Mouse (Mus musculus) liver, embryonic 11.5 days (tissue): Measurements from ENCODE around the gene Macc1. TPM values are rescaled to one million over a fixed set of nuclear protein-coding genes. Genes with fewer than 3 reads are reported as not detected.

ENCODE experiments used
- ATAC-seq: fragments of 200-750 bp; cut with Nextera tagmentation; replicated peaks from 2 replicates; pipeline ENCODE4 v1.8.0; 2017; ENCODE audit warnings: moderate number of reproducible peaks, mild to moderate bottlenecking, moderate TSS enrichment, moderate library complexity; ENCODE audit not compliant: low FRiP score
- DNase-seq: peaks from one replicate; pipeline ENCODE4 v3.0.0-alpha.2; 2017; ENCODE audit warnings: low spot score
- H3K27ac ChIP-seq: fragments of 300-500 bp; sonication (generic); 2 replicates; pipeline ENCODE4 v1.5.1; 2014; ENCODE audit warnings: mild to moderate bottlenecking, low read depth, low read length, control low read depth
- H3K27me3 ChIP-seq: fragments of 300-500 bp; sonication (generic); replicated peaks from 2 replicates; pipeline ENCODE4 v1.6.1; 2014; ENCODE audit warnings: low read length, mixed read lengths; ENCODE audit not compliant: control insufficient read depth, insufficient read depth
- H3K36me3 ChIP-seq: fragments of 300-500 bp; sonication (generic); 2 replicates; pipeline ENCODE4 v1.6.1; 2014; ENCODE audit warnings: mild to moderate bottlenecking, low read length, moderate library complexity, mixed read lengths; ENCODE audit not compliant: control insufficient read depth, insufficient read depth
- H3K4me1 ChIP-seq: fragments of 300-500 bp; sonication (generic); replicated peaks from 2 replicates; pipeline ENCODE4 v1.6.1; 2014; ENCODE audit warnings: low read length, mixed read lengths; ENCODE audit not compliant: control insufficient read depth, insufficient read depth
- H3K4me2 ChIP-seq: fragments of 300-500 bp; sonication (generic); 2 replicates; pipeline ENCODE4 v1.6.1; 2014; ENCODE audit warnings: mild to moderate bottlenecking, control low read depth, moderate library complexity
- H3K4me3 ChIP-seq: fragments of 300-500 bp; sonication (generic); 2 replicates; pipeline ENCODE4 v1.5.1; 2014; ENCODE audit warnings: low read depth, low read length, control low read depth
- H3K9ac ChIP-seq: fragments of 300-500 bp; sonication (generic); 2 replicates; pipeline ENCODE4 v1.6.1; 2014; ENCODE audit warnings: low read depth, low read length, control low read depth
- H3K9me3 ChIP-seq: fragments of 300-500 bp; sonication (generic); 2 replicates; pipeline ENCODE4 v1.6.1; 2016; ENCODE audit warnings: low read length, inconsistent platforms, mixed read lengths; ENCODE audit not compliant: control insufficient read depth
- WGBS: fragments of 180-500 bp; shearing (Covaris S2); extraction: QIAGEN DNeasy Blood & Tissue Kit; methylation state at CpG from one replicate; pipeline ENCODE4 v1.1.7; 2014; 5-methylcytosine and 5-hydroxymethylcytosine counted together
- polyA plus RNA-seq: library from polyadenylated mRNA; unstranded; fragments of >200 nt; fragmentation: Nextera tagmentation; extraction: Ambion mirVana; gene quantifications from 2 replicates; pipeline ENCODE4 v1.2.1, GENCODE M21; 2014

The Macc1 gene
- polyA plus RNA-seq, 1 experiment from 2014 or later, result 0.10 TPM

DNA sequence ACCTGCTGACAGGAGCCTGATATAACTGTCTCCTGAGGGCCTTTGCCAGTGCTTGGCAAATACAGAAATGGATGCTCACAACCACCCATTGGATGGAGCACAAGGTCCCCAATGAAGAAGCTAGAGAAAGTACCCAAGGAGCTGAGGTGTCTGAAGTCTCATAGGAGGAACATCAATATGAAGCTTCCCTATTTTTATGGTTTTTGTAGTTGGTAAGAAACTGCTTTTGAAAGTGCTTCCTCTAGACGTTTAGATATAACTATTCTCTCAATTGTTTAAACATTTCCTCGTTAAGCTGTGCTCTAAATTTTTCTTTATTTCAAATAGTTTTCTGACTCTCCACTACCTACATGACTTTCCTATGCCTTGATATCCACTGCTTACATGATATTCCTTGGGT, 169.2 kb downstream of the Macc1 start:
- no peak for DNase-seq
- Histone ChIP-seq H3K27me3 (no peaks in the 10 kb centered on the region), H3K4me1 (no peaks in the 10 kb centered on the region), H3K4me3 (no peak overlapping the region), H3K9ac (no peak overlapping the region), H3K27ac (no peak overlapping the region), H3K36me3 (no peaks in the 10 kb centered on the region), H3K4me2 (no peak overlapping the region), H3K9me3 (no peaks in the 10 kb centered on the region)
- 62% methylated on average over 2 of the region's 2 CpGs for WGBS
- no peak for ATAC-seq

DNA sequence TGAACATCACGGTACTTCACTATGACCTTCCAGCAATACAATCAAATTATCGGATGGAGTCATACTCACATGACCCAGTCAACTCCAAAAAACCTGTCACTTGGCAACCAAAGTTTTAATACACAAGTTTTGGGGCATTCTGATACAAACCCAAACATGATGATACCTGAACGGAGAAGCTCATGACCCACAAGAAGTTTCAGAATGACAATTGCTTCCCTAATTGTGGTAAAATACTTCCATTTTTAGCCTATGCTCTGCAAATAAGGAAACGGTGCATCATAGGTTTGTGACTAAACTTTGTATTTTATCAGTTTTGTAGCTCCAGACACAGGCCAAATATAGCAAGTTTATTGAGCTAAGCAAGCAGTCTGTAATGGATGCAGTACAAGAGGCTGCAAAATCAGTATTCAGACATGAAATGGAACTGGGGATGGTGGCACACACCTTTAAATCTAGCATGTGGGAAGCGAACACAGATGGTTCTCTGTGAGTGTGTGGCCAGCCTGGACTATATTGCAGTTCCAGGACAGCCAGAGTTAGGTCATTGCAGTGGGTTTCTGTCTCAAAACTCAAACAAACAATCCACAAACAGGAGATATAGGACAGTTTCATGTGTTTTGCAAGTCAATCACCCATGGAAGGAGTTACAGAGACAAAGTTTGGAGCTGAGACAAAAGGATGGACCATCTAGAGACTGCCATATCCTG, 170.0 kb downstream of the Macc1 start:
- H3K27ac ChIP-seq, result no peak overlapping the region
- no peak for ATAC-seq
- no peak overlapping the region for H3K4me2 ChIP-seq
- no peaks in the 10 kb centered on the region for H3K4me1 ChIP-seq
- 76% methylated on average over 5 of the region's 5 CpGs for WGBS
- no peaks in the 10 kb centered on the region for H3K9me3 ChIP-seq
- no peak overlapping the region for H3K4me3 ChIP-seq
- no peaks in the 10 kb centered on the region for H3K27me3 ChIP-seq
- no peak for DNase-seq
- H3K36me3 ChIP-seq, result no peaks in the 10 kb centered on the region
- no peak overlapping the region for H3K9ac ChIP-seq

DNA sequence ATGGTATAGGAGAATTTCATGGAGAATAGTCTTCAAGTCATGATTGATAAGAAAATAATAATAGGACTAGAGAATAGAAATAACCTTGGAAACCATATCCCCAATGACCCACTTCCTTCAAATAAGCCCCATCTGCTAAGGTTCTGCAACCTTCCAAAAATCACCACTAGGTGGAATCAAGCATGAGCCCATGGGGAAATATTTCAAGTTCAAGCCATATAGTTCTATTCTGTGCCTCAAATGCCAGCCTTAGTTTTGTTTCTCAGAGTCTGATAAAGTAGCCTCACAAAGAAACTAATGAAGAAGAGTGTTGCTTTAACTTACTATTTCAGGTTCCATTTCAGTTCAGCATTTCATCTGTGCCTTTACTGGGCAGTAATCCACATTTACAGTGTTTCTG, 197.1 kb downstream of the Macc1 start:
- Histone ChIP-seq H3K36me3 (no peaks in the 10 kb centered on the region), H3K4me3 (no peak overlapping the region)
- no peak for ATAC-seq

More for the DNA sequence above, 197.1 kb downstream of the Macc1 start:
- Histone ChIP-seq H3K4me2 (no peak overlapping the region), H3K9me3 (no peaks in the 10 kb centered on the region), H3K9ac (no peak overlapping the region), H3K4me1 (no peaks in the 10 kb centered on the region), H3K27me3 (no peaks in the 10 kb centered on the region), H3K27ac (no peak overlapping the region)
- DNase-seq, result no peak

Other genes starting within 250 kb of the Macc1 start
- 1.4 TPM in 2 replicates for gene Itgb8, start 75.5 kb upstream of the Macc1 start, polyA plus RNA-seq